Mouse (Mus musculus) splenic B cell, adult 2 months (primary cell): Measurements from ENCODE around the gene Tomm40l.

Source experiments
- DNase-seq: peaks from one replicate; pipeline ENCODE4 v3.0.0-alpha.2; 2011; ENCODE audit warnings: low read depth, low spot score
- H3K27me3 ChIP-seq: 2 replicates; pipeline ENCODE4 v1.6.1; 2012; ENCODE audit warnings: mild to moderate bottlenecking, low read length, moderate library complexity, mixed read lengths; ENCODE audit not compliant: control insufficient read depth, poor library complexity, insufficient read depth, severe bottlenecking
- H3K36me3 ChIP-seq: 2 replicates; pipeline ENCODE4 v1.6.1; 2012; ENCODE audit warnings: mild to moderate bottlenecking, low read length, moderate library complexity, mixed read lengths; ENCODE audit not compliant: control insufficient read depth, poor library complexity, insufficient read depth, severe bottlenecking

Tomm40l gene

GRCm38 (mm10) chr1:171224857-171225256, 2.5 kb upstream of the Tomm40l start, which contains the start of gene Apoa2:
Gene Apoa2, plus strand, starts transcription at chr1:171225054.
- H3K27me3 ChIP-seq, result no peaks in the 10 kb centered on the region
- peaks cover 1% of the 10 kb centered on the region; the same call in 1 of the 2 replicates for H3K36me3 ChIP-seq
- DNase-seq, result no peak

DNA sequence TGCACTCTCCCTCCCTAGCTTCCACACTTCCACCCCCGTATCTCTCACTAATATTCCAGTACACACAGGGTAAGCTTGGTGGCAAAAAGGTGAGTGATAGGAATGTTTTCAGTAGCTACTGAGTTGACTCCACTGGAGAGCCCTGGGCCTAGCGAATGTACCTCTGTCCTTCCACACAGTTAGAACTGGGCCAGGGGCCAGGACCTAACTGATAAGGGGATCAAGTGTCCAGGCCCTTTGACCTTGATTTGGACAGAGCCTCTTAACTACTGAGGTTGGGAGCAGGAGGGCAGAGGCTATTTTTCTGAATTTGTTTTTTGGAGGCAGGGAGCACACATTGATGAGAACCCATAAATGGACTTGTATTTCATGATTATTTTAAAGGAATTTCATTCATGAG, 1.5 kb upstream of the Tomm40l start:
- DNase-seq, result no peak
- Histone ChIP-seq H3K36me3 (peaks cover 1% of the 10 kb centered on the region), H3K27me3 (no peaks in the 10 kb centered on the region)

GRCm38 (mm10) chr1:171223168-171223567, 854 bp upstream of the Tomm40l start:
- peak; percentile 18 for DNase-seq
- H3K36me3 ChIP-seq, result peaks cover 1% of the 10 kb centered on the region
- H3K27me3 ChIP-seq, result no peaks in the 10 kb centered on the region

- Histone ChIP-seq H3K36me3 (peaks cover 1% of the 10 kb centered on the region), H3K27me3 (no peaks in the 10 kb centered on the region)
- DNase-seq, result no peak
These were observed 777 bp downstream of the Tomm40l start for GRCm38 (mm10) chr1:171221281-171222193.

DNA sequence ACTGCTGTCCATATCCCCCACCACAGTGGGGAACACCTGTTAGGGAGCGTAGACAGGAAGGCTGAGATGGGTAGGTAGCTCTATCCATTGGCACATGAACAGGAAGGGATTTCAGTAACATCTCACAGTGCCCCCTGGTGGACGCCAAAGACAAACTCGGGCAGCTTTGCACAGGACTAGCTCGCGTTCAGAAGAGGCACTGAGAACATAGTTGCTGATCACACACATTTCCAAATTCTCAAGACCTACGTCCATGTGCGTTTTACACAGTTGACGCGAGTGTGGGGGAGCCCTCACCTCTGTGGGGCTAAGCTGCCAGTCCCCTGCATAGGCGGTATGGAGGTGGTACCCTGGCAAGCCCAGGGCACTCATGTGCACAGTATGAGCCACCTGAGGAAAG, 1.4 kb downstream of the Tomm40l start:
- H3K27me3 ChIP-seq, result no peaks in the 10 kb centered on the region
- peaks cover 1% of the 10 kb centered on the region for H3K36me3 ChIP-seq
- DNase-seq, result peak; percentile 86

GRCm38 (mm10) chr1:171216241-171216955, 5.9 kb downstream of the Tomm40l start:
- DNase-seq, result no peak
- peaks cover 1% of the 10 kb centered on the region for H3K36me3 ChIP-seq
- no peaks in the 10 kb centered on the region for H3K27me3 ChIP-seq

DNA sequence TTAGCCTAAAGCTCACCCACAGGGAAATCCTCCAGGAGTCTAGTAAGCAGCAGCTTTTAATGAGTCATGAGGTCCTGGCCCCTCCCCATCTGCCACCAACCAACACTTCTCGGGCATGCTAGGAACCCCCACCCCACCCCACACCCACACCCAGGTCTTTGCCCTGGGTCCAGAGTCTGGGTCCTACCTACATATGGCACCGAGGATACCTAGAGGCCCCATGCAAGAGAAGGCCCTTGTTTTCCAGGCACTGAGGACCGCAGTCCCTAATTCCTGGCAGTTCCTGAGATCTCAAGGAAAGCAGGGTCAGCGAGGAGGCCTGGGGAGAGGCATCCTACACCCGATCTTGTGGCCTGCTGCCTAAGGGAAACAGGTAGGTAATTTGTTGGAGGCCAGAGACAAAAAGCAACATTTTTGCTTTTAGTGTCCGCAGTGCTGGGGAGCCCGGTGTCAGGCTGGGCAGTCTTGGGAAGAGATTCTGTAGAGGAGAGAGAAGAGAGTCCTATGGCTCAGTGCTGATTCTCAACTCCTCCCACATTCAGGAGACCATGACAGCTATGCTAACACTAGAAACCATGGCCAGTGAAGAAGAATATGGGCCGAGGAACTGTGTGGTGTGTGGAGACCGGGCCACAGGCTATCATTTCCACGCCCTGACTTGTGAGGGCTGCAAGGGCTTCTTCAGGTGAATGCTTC, 8.4 kb downstream of the Tomm40l start, which contains the start of gene Nr1i3:
TSS of gene Nr1i3 (plus strand) at position 170 of the 696 bp plus-strand sequence.
- Histone ChIP-seq H3K36me3 (no peaks in the 10 kb centered on the region), H3K27me3 (no peaks in the 10 kb centered on the region)
- no peak for DNase-seq

GRCm38 (mm10) chr1:171212854-171213253, 9.5 kb downstream of the Tomm40l start:
- no peak for DNase-seq
- no peaks in the 10 kb centered on the region for H3K27me3 ChIP-seq
- no peaks in the 10 kb centered on the region for H3K36me3 ChIP-seq

DNA sequence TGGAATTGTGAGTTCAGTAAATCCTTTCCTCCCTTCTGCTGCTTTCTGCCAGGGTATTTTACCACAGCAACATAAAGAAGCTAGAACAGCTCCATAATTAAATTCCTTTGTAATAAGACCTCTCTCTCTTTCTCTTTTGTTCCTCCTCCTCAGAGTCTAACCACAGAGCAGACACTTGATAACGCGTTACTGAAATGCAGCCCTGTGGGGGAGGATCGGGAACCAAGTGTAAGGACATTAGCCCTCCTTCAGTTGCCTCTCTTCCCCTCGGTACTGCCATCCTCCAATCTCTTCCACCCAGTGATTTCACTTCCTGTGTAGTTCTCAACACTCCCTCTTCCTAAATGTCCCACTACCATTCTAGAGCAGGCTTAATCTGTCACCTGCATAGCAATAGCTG, 12.9 kb downstream of the Tomm40l start:
- no peak for DNase-seq
- H3K36me3 ChIP-seq, result no peaks in the 10 kb centered on the region
- H3K27me3 ChIP-seq, result no peaks in the 10 kb centered on the region

DNA sequence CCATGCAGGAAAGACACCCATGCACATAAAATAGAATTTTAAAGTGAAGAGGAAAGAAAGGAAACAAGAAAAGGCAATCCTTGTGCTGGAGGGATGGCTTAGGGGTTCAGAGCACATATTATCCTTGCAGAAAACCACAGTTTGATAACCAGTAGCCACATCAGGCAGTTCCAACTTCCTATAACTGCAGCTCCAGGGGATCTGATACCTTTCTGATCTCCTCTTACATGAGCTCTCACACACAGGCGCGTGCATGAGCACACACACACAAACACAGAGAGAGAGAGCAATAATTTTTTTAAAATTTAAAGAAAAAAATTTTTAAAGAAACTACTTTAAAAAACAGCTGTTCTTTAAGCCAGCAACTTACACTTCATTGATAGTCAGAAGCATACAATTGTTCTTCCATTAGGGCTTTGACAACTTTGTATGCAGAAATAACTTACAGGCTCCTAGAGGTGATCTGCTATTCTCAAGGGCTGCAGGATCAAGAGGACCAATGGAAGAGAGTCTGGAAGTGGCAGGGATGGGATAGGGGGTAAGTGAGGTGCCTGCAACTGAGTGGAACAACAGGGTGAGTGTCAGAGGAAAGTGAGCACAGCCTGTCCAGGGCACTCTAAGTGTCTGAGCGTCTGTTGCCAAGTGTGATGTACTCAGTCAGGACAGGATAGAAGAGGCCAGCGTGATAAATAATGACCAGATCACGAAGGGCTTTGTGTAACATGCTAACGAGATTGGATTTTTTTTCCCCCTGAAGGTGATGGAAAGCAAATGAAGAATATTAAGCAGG, 16.4 kb downstream of the Tomm40l start:
- DNase-seq, result no peak
- no peaks in the 10 kb centered on the region for H3K27me3 ChIP-seq
- H3K36me3 ChIP-seq, result no peaks in the 10 kb centered on the region

DNA sequence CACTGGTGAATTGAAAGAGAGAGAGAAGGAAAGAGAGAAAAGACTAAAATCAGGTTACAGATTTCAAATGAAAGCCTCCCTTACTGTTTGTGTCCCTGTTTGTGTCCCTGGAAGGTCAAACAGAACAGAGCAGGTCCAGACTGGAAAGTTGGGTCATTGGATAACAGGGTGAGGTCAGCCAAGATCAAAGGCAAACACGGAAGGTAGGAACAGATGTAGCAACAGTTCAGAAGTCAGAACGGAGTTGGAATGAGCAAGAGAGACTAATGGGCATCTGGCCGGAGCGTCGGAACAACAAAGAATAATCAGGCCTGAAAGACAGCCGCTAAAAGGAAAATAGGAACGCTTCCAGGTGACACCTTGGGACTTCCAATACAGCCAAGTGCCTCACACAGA, 18.1 kb downstream of the Tomm40l start:
- Histone ChIP-seq H3K36me3 (no peaks in the 10 kb centered on the region), H3K27me3 (no peaks in the 10 kb centered on the region)
- no peak for DNase-seq

- Histone ChIP-seq H3K27me3 (no peaks in the 10 kb centered on the region), H3K36me3 (no peaks in the 10 kb centered on the region)
- no peak for DNase-seq
These were observed 18.7 kb downstream of the Tomm40l start for GRCm38 (mm10) chr1:171203471-171204248.

GRCm38 (mm10) chr1:171200769-171201168, 21.5 kb downstream of the Tomm40l start:
- Histone ChIP-seq H3K27me3 (no peaks in the 10 kb centered on the region), H3K36me3 (no peaks in the 10 kb centered on the region)
- no peak for DNase-seq
